Mouse (Mus musculus): ENCODE data around the gene Mavs.
"Not testable (repeated sequence)": the region's sequence is repeated elsewhere in the genome, so short reads cannot be mapped to it uniquely, and the experiment has no call there.

Mavs gene

GRCm38 (mm10) chr2:131211026-131211615 is 22.7 kb upstream of the Mavs start:
- DNase-seq: peak; percentile 50

GRCm38 (mm10) chr2:131213773-131214172 is 20.1 kb upstream of the Mavs start:
- DNase-seq: no peak

- peak; percentile 61 for DNase-seq
Observed at GRCm38 (mm10) chr2:131215941-131216858, 17.7 kb upstream of the Mavs start.

GRCm38 (mm10) chr2:131220030-131220429 is 13.8 kb upstream of the Mavs start:
- no peak for DNase-seq

GRCm38 (mm10) chr2:131221853-131222515 is 11.9 kb upstream of the Mavs start:
- DNase-seq: no peak

GRCm38 (mm10) chr2:131222562-131222961 is 11.3 kb upstream of the Mavs start:
- no peak for DNase-seq

- DNase-seq: no peak
Observed at GRCm38 (mm10) chr2:131223569-131223968, 10.3 kb upstream of the Mavs start.

GRCm38 (mm10) chr2:131225178-131225577 is 8.7 kb upstream of the Mavs start:
- peak; percentile 58 for DNase-seq

- DNase-seq: not testable (repeated sequence)
Observed at GRCm38 (mm10) chr2:131226669-131227068, 7.2 kb upstream of the Mavs start.

GRCm38 (mm10) chr2:131227243-131227642 is 6.6 kb upstream of the Mavs start:
- DNase-seq: no peak

GRCm38 (mm10) chr2:131232558-131232957 is 1.3 kb upstream of the Mavs start:
- no peak for DNase-seq

- no peak for DNase-seq
Observed at GRCm38 (mm10) chr2:131234127-131234650, 326 bp downstream of the Mavs start.

- DNase-seq: peak; percentile 45
Observed at GRCm38 (mm10) chr2:131234970-131235635, 1.2 kb downstream of the Mavs start.

GRCm38 (mm10) chr2:131242180-131242579 is 8.3 kb downstream of the Mavs start:
- DNase-seq: no peak

GRCm38 (mm10) chr2:131242929-131243328 is 9.1 kb downstream of the Mavs start:
- DNase-seq: no peak

GRCm38 (mm10) chr2:131253681-131254328 is 19.9 kb downstream of the Mavs start:
- DNase-seq: peak; percentile 80

- no peak for DNase-seq
Observed at GRCm38 (mm10) chr2:131254329-131254713, 20.5 kb downstream of the Mavs start.

- no peak for DNase-seq
Observed at GRCm38 (mm10) chr2:131255738-131256137, 21.9 kb downstream of the Mavs start.

- DNase-seq: no peak
Observed at GRCm38 (mm10) chr2:131258693-131259092, 24.8 kb downstream of the Mavs start.

GRCm38 (mm10) chr2:131260544-131261307 is 26.9 kb downstream of the Mavs start:
- DNase-seq: no peak

GRCm38 (mm10) chr2:131261481-131262212 is 27.8 kb downstream of the Mavs start:
- DNase-seq: no peak

Measured in kidney, adult 18-20 months (tissue).